Mouse (Mus musculus): ENCODE results near the gene Stox2.

The Stox2 gene

DNA sequence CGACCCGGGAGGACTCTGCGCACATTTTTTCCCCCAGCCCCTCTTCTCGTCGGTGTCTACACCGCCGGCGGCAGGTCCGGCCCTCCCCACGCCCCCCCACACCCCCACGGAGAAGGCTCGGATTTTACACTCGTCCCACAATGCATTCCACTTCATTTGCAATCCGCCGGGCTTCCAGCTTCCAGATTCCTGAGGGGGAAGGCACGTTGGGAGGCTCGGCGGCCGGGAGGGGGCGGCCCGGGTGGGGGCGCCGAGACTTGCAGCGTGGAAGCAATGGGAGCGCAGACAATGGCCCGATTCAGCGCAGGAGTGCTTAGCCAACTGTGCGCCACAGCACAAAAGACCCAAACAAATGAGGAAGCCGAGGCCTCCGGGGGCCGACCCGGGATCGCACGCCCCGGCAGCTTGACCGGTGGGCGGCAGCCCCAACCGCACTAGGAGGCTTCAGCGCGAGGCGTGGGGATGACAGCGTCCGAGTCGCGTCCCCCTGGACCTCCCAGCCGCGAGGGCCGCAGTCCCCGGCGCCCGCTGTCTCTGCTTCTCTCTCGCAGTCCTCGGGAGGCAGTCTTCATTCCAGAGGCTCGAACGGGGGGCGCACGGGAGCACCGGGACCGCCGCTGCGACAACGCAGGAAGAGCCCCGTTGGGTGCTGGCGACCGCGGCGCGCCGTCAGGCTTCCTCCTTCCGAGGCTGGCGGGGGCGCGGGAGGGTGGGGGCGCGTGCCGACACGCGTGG is 157.9 kb downstream of the Stox2 start:
- DNase-seq, result peak; percentile 52

GRCm38 (mm10) chr8:47287641-47288130 is 158.5 kb downstream of the Stox2 start:
- peak; percentile 45 for DNase-seq

DNA sequence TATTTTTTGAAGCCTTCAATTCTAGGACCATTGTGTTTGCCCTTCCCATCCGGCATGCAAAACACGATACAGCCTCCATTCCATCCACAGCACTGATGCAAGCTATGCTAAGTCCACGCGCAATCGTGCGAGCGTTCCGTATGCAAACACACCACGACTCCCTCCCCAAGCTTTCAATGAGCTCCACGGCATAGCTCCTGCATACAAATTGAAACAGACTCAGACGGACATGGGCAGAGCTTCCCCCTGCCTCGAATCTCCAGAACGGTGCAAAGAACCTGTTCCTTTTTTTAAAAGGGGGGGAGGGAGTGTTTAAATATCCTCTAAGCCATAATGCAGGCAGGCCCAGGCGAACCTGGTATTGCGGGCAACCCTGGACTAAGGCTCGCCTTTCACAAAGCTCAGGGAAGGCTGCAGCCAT is 159.0 kb downstream of the Stox2 start:
- no peak for DNase-seq

- no peak for DNase-seq
These were observed 160.0 kb downstream of the Stox2 start for GRCm38 (mm10) chr8:47286081-47286700.

- no peak for DNase-seq
These were observed 160.7 kb downstream of the Stox2 start for GRCm38 (mm10) chr8:47285435-47285834.

GRCm38 (mm10) chr8:47284329-47285326 is 161.5 kb downstream of the Stox2 start:
- no peak for DNase-seq

DNA sequence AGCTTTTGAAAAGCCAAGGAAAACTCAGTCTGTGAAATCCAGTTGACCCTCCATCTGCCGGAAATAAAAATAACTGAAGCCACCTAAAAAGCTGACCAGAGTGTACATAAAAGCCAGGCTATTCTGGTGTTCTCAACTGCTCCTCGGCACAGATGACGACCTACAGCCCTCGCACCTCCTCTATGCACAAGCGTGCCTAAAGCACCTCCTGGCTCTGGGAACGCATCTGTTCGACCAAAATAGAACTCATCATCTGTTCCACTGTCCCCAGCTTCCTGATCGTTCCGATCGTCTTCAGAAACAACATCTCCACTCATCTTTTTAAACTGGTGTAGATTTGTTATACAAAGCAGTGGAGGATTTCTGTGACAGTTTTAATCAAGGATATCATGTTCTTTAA is 166.3 kb downstream of the Stox2 start:
- no peak for DNase-seq

GRCm38 (mm10) chr8:47278211-47278610 is 168.0 kb downstream of the Stox2 start:
- no peak for DNase-seq

DNA sequence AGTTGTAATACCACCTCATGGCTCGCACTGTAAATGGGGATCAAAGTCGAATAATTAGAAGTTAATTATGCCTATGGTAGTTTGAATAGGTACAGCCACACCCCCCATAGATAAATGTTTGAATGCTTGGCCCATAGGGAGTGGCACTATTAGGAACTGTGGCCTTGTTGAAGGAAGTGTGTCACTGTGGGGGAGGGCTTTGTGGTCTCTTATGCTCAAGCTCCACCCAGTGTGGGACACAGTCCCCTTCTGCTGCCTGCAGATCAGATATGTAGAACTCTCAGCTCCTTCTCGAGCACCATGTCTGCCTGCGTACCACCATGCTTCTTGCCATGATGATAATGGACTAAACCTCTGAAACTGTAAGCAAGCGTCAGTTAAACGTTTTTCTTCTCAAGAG is 177.2 kb downstream of the Stox2 start:
- no peak for DNase-seq

GRCm38 (mm10) chr8:47268062-47268822 is 177.9 kb downstream of the Stox2 start:
- DNase-seq, result peak; percentile 21

DNA sequence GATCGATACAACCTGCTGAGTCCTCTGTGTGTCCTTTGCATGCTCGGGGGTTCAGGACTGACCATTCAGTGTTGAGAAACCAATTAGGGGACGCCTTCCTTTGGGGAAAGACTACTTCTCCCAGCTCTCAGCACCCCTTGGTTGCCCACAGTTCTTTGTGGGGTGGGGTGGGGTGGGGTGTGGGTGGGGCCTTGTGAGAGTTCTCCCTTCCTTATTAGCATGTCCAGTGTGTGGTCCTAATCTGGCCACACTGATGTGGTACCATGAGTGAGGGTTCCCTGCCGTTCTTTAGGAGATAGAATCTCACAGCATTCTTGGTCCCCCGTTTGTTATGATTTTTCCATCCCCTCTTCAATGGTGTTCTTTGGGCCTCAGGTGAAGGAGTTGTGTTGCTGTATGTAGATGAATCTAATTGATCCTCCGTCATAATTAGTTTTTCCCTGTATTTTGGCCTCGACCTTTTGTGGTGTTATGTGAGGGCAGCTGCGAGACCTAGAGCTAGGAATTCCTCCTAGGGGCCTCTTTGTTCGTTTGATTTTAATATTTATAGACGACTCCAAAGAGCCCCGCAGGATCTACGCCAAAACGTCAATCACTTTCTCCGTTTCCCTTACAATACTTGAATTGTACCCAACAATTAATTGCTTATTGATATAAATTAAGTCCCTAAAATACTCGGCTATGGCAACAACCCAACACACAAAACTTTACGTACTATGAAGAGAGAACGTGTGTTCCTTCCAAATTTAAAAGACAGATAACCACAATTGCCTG is 182.9 kb downstream of the Stox2 start:
- no peak for DNase-seq

- no peak for DNase-seq
These were observed 185.2 kb downstream of the Stox2 start for GRCm38 (mm10) chr8:47260751-47261474.

GRCm38 (mm10) chr8:47250832-47251231 is 195.3 kb downstream of the Stox2 start:
- no peak for DNase-seq

DNA sequence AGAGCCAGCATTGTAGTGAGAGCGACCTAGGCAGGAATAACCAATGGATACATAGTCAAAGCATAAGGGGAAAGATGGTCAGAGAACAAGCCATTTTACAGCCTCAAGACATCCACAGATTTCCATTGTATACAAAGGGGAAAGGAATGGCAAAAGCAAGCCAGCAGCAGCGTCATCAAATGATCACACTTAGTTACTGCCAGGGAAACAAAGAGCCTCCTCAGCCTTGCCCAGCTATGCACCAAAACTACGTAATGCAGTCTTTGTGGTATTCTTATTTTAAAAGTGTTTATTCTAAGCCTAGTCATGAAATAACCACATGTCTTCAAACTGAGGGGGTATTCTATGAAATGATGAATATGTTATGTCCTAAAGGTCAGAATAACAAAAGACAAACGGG is 201.0 kb downstream of the Stox2 start:
- DNase-seq, result no peak

DNA sequence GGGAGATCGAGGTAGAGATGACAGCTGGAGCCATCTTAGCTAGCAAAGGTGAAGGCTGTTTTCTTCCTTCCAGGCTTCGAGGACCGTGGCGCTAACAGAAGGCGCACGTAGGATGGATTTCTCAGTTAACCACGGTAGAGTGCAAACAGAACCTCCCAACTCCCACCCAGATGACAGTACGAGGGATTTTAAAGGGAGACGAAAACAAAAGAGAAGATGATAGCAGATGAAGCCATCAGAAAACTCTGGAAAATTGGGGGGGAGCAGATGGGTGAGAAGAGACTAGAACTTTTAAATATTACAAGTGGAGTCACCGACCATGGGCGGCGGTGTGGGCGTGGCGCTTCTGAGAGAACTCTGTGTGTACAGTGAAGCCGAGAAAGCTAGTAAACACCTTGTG is 202.0 kb downstream of the Stox2 start:
- DNase-seq, result no peak

DNA sequence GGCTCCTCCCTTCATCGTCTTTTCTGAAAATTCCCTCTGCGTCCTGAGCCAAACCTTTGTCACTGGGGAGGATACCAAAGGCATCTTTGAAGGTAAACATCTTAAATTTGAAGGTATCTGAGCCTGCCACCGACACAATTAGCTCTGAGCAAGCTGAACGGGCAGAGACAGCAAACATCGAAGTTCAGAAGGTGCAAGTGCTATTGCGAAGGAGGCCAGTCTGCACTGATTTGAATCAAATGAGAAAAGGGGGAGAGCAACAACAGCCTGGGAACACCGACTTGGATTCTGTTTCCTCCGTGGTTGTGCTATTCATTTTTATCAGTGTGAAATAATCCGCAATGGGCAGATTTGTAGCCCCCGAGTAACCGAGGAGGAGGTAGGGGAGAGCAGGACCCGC is 202.5 kb downstream of the Stox2 start:
- DNase-seq, result no peak

- DNase-seq, result peak; percentile 33
These were observed 203.0 kb downstream of the Stox2 start for GRCm38 (mm10) chr8:47243016-47243630.

DNA sequence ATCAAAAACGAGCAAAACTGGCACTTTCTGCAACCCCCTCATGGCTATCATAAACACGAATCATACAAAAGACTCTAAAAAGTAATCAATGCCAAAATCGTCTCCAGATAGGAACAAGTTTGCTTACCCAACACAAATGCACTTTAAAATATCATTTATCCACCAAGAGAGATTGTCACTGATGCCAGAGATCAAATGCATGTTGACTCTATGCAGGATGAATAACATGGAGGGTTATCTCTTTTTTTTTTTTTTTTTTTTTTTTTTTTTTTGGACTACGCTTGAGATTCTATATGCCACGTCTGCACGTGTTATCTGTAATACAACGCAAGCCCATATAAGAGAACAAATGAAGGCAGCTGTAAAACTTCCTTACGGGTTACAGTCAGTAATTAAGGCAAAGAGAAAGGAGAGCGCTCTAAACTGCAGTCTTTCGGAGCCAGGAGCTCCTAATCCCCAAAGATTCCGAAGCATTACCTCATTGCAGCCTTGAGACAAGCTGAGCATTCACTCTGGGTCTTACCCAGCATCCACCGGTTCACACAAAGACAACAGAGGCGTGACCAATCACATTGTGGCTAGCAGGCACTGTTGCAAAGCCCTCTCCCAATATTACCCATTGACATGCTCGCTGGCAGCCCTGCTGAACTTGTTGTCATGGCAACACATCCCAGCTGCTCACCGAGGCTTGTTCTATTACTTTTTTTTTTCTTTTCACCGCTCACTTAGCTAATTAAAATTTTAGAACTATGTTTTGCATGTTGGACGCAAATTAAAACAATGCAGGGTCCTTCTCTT is 203.8 kb downstream of the Stox2 start:
- peak; percentile 66 for DNase-seq

DNA sequence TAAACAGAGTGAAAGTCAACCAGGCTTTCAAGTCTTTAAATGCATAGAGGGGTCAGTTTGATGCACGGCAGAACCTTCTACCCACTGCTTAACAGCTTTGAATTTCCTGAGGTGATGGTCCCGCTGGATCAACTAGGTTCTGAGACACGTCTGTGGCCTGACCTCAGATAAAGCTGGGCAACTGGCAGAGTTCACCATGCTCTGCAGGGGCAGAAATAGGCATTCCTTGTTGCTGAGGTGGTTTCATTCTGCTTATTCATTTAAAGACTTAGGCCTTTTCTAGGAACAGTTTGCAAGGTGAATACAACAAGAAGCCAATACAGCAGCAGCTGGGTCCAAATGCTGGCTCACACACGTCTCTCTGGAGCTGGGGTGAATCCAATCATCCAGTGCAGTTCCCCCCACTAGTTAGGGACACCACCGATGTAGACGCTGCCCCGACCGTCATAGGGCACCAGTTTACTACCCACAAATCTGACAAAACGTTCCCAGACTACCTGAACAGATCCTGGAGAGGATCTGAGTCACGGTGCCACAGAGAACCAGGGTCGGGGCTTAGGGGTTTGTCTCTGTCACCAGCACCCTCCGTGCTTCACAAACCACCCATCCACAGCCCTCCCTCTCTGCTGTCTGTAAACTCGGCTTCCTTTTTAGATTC is 204.6 kb downstream of the Stox2 start:
- DNase-seq, result no peak
